Mouse (Mus musculus) forebrain, embryonic 13.5 days (tissue): ENCODE measurements around the gene Cd302. TPM values are rescaled to one million over a fixed set of nuclear protein-coding genes. Genes with fewer than 3 reads are reported as not detected.

Experiments
- ATAC-seq: fragments of 200-750 bp; cut with Nextera tagmentation; 2 replicates; pipeline ENCODE4 v1.8.0; 2017
- H3K27ac ChIP-seq: fragments of 300-500 bp; sonication (generic); 2 replicates; pipeline ENCODE4 v1.5.1; 2015; ENCODE audit warnings: inconsistent platforms, mild to moderate bottlenecking, moderate library complexity
- H3K27me3 ChIP-seq: fragments of 300-500 bp; sonication (generic); 2 replicates; pipeline ENCODE4 v1.6.1; 2015; ENCODE audit warnings: mild to moderate bottlenecking, inconsistent platforms
- H3K36me3 ChIP-seq: fragments of 300-500 bp; sonication (generic); 2 replicates; pipeline ENCODE4 v1.6.1; 2015; ENCODE audit warnings: mild to moderate bottlenecking, inconsistent platforms; ENCODE audit not compliant: poor library complexity, severe bottlenecking
- H3K4me1 ChIP-seq: fragments of 300-500 bp; sonication (generic); 2 replicates; pipeline ENCODE4 v1.6.1; 2015; ENCODE audit warnings: inconsistent platforms
- H3K4me2 ChIP-seq: fragments of 300-500 bp; sonication (generic); 2 replicates; pipeline ENCODE4 v1.6.1; 2015; ENCODE audit warnings: inconsistent platforms, mild to moderate bottlenecking, moderate library complexity
- H3K4me3 ChIP-seq: fragments of 300-500 bp; sonication (generic); 2 replicates; pipeline ENCODE4 v1.5.1; 2015; ENCODE audit warnings: mild to moderate bottlenecking, inconsistent platforms
- H3K9ac ChIP-seq: fragments of 300-500 bp; sonication (generic); 2 replicates; pipeline ENCODE4 v1.6.1; 2015; ENCODE audit warnings: mild to moderate bottlenecking, inconsistent platforms
- H3K9me3 ChIP-seq: fragments of 300-500 bp; sonication (generic); replicated peaks from 2 replicates; pipeline ENCODE4 v1.6.1; 2016; ENCODE audit warnings: inconsistent platforms
- WGBS: fragments of 180-500 bp; shearing (Covaris S2); methylation state at CpG from one replicate; pipeline ENCODE4 v1.1.7; 2015; 5-methylcytosine and 5-hydroxymethylcytosine counted together
- polyA plus RNA-seq: library from polyadenylated mRNA; unstranded; fragments of >200 nt; fragmentation: Nextera tagmentation; extraction: Ambion mirVana; gene quantifications from 2 replicates; pipeline ENCODE4 v1.2.1, GENCODE M21; 2015

Cd302 gene
- 7.5 and 9.1 TPM in 2 replicates for polyA plus RNA-seq

GRCm38 (mm10) chr2:60284467-60284821 lies at the start of gene Cd302:
Gene Cd302 (minus strand): TSS chr2:60284488.
- H3K36me3 ChIP-seq, result no peaks in the 10 kb centered on the region
- H3K27me3 ChIP-seq, result peaks cover 17% of the 10 kb centered on the region
- peak within 1 kb of the TSS; percentile 92 for H3K4me2 ChIP-seq
- no peaks in the 10 kb centered on the region for H3K9me3 ChIP-seq
- no peak within 1 kb of the TSS for H3K27ac ChIP-seq
- no peak for ATAC-seq
- WGBS, result 66% methylated on average over 4 of the region's 4 CpGs
- peak within 1 kb of the TSS; percentile 45 for H3K4me3 ChIP-seq
- peaks cover 16% of the 10 kb centered on the region for H3K4me1 ChIP-seq
- H3K9ac ChIP-seq, result peak within 1 kb of the TSS; percentile 64

- H3K36me3 ChIP-seq, result no peaks in the 10 kb centered on the region
- H3K9ac ChIP-seq, result no peak overlapping the region
- no peaks in the 10 kb centered on the region for H3K27me3 ChIP-seq
- no peak overlapping the region for H3K4me3 ChIP-seq
- no peaks in the 10 kb centered on the region for H3K4me1 ChIP-seq
- WGBS, result 91% methylated on average over 10 of the region's 10 CpGs
- H3K4me2 ChIP-seq, result no peak overlapping the region
- H3K9me3 ChIP-seq, result no peaks in the 10 kb centered on the region
- no peak for ATAC-seq
- H3K27ac ChIP-seq, result no peak overlapping the region
These were observed 44.4 kb upstream of the Cd302 start for GRCm38 (mm10) chr2:60328641-60329040.

- no peak overlapping the region for H3K4me3 ChIP-seq
- no peaks in the 10 kb centered on the region for H3K27me3 ChIP-seq
- H3K36me3 ChIP-seq, result no peaks in the 10 kb centered on the region
- no peaks in the 10 kb centered on the region for H3K4me1 ChIP-seq
- H3K27ac ChIP-seq, result no peak overlapping the region
- no peak for ATAC-seq
- no peak overlapping the region for H3K9ac ChIP-seq
- no peak overlapping the region for H3K4me2 ChIP-seq
- WGBS, result 88% methylated on average over 11 of the region's 11 CpGs
- H3K9me3 ChIP-seq, result no peaks in the 10 kb centered on the region
These were observed 43.3 kb upstream of the Cd302 start for GRCm38 (mm10) chr2:60327581-60327980.

- ATAC-seq, result no peak
- Histone ChIP-seq H3K9me3 (no peaks in the 10 kb centered on the region), H3K4me3 (no peak overlapping the region)
These were observed 42.7 kb upstream of the Cd302 start for GRCm38 (mm10) chr2:60326948-60327347.

GRCm38 (mm10) chr2:60323411-60323810 lies 39.1 kb upstream of the Cd302 start:
- H3K9me3 ChIP-seq, result no peaks in the 10 kb centered on the region
- no peak for ATAC-seq
- H3K4me3 ChIP-seq, result no peak overlapping the region
- H3K9ac ChIP-seq, result no peak overlapping the region
- 84% methylated on average over 5 of the region's 5 CpGs for WGBS
- H3K36me3 ChIP-seq, result no peaks in the 10 kb centered on the region
- no peak overlapping the region for H3K4me2 ChIP-seq
- no peaks in the 10 kb centered on the region for H3K4me1 ChIP-seq
- H3K27me3 ChIP-seq, result no peaks in the 10 kb centered on the region
- H3K27ac ChIP-seq, result no peak overlapping the region

More at GRCm38 (mm10) chr2:60326948-60327347, 42.7 kb upstream of the Cd302 start:
- Histone ChIP-seq H3K4me1 (no peaks in the 10 kb centered on the region), H3K36me3 (no peaks in the 10 kb centered on the region), H3K27ac (no peak overlapping the region), H3K27me3 (no peaks in the 10 kb centered on the region), H3K4me2 (no peak overlapping the region), H3K9ac (no peak overlapping the region)
- 85% methylated on average over 7 of the region's 7 CpGs for WGBS

GRCm38 (mm10) chr2:60322031-60322726 lies 37.9 kb upstream of the Cd302 start:
- H3K27me3 ChIP-seq, result no peaks in the 10 kb centered on the region
- no peaks in the 10 kb centered on the region for H3K36me3 ChIP-seq
- H3K4me2 ChIP-seq, result no peak overlapping the region
- H3K9ac ChIP-seq, result no peak overlapping the region
- no peaks in the 10 kb centered on the region for H3K4me1 ChIP-seq
- no peaks in the 10 kb centered on the region for H3K9me3 ChIP-seq
- no peak overlapping the region for H3K27ac ChIP-seq
- WGBS, result 76% methylated on average over 6 of the region's 6 CpGs
- no peak for ATAC-seq
- H3K4me3 ChIP-seq, result no peak overlapping the region

GRCm38 (mm10) chr2:60303796-60304195 lies 19.5 kb upstream of the Cd302 start:
- Histone ChIP-seq H3K9ac (no peak overlapping the region), H3K9me3 (no peaks in the 10 kb centered on the region), H3K36me3 (no peaks in the 10 kb centered on the region), H3K4me1 (no peaks in the 10 kb centered on the region), H3K27me3 (no peaks in the 10 kb centered on the region), H3K4me3 (no peak overlapping the region), H3K4me2 (no peak overlapping the region), H3K27ac (no peak overlapping the region)
- ATAC-seq, result no peak
- 91% methylated on average over 4 of the region's 4 CpGs for WGBS

GRCm38 (mm10) chr2:60299323-60299722 lies 15.0 kb upstream of the Cd302 start:
- 92% methylated on average over 2 of the region's 2 CpGs for WGBS
- H3K9ac ChIP-seq, result no peak overlapping the region
- no peak for ATAC-seq
- H3K4me2 ChIP-seq, result no peak overlapping the region
- H3K27ac ChIP-seq, result no peak overlapping the region
- no peaks in the 10 kb centered on the region for H3K9me3 ChIP-seq
- H3K4me1 ChIP-seq, result no peaks in the 10 kb centered on the region
- H3K4me3 ChIP-seq, result no peak overlapping the region
- no peaks in the 10 kb centered on the region for H3K27me3 ChIP-seq
- no peaks in the 10 kb centered on the region for H3K36me3 ChIP-seq

GRCm38 (mm10) chr2:60298266-60298665 lies 14.0 kb upstream of the Cd302 start:
- H3K27me3 ChIP-seq, result no peaks in the 10 kb centered on the region
- H3K9ac ChIP-seq, result no peak overlapping the region
- H3K36me3 ChIP-seq, result no peaks in the 10 kb centered on the region
- H3K9me3 ChIP-seq, result no peaks in the 10 kb centered on the region
- no peak overlapping the region for H3K4me2 ChIP-seq
- no peaks in the 10 kb centered on the region for H3K4me1 ChIP-seq
- no peak overlapping the region for H3K27ac ChIP-seq
- ATAC-seq, result no peak
- no peak overlapping the region for H3K4me3 ChIP-seq
- 74% methylated on average over 3 of the region's 3 CpGs for WGBS

GRCm38 (mm10) chr2:60291381-60291780 lies 7.1 kb upstream of the Cd302 start:
- Histone ChIP-seq H3K27ac (no peak overlapping the region), H3K27me3 (no peaks in the 10 kb centered on the region), H3K36me3 (no peaks in the 10 kb centered on the region), H3K4me1 (no peaks in the 10 kb centered on the region), H3K9me3 (no peaks in the 10 kb centered on the region), H3K4me3 (no peak overlapping the region), H3K9ac (no peak overlapping the region), H3K4me2 (no peak overlapping the region)
- no peak for ATAC-seq
- 84% methylated on average over 4 of the region's 4 CpGs for WGBS

GRCm38 (mm10) chr2:60289451-60289850 lies 5.2 kb upstream of the Cd302 start:
- WGBS, result 89% methylated on average over 1 of the region's 1 CpGs
- Histone ChIP-seq H3K4me2 (no peak overlapping the region), H3K4me3 (no peak overlapping the region), H3K9ac (no peak overlapping the region), H3K36me3 (no peaks in the 10 kb centered on the region), H3K4me1 (no peaks in the 10 kb centered on the region; the same call in 1 of the 2 replicates), H3K27ac (no peak overlapping the region), H3K9me3 (no peaks in the 10 kb centered on the region), H3K27me3 (peaks cover 9% of the 10 kb centered on the region)
- ATAC-seq, result no peak

- Histone ChIP-seq H3K27ac (no peak overlapping the region), H3K4me2 (no peak overlapping the region), H3K9ac (no peak overlapping the region), H3K36me3 (no peaks in the 10 kb centered on the region), H3K27me3 (peaks cover 15% of the 10 kb centered on the region), H3K4me3 (no peak overlapping the region), H3K9me3 (no peaks in the 10 kb centered on the region), H3K4me1 (peaks cover 8% of the 10 kb centered on the region)
- no peak for ATAC-seq
- 82% methylated on average over 4 of the region's 4 CpGs for WGBS
These were observed 4.3 kb upstream of the Cd302 start for GRCm38 (mm10) chr2:60288606-60289005.

GRCm38 (mm10) chr2:60285107-60285617 lies 874 bp upstream of the Cd302 start:
- Histone ChIP-seq H3K9me3 (no peaks in the 10 kb centered on the region), H3K27me3 (peaks cover 17% of the 10 kb centered on the region), H3K4me2 (no peak overlapping the region), H3K9ac (no peak overlapping the region), H3K4me3 (no peak overlapping the region), H3K4me1 (peaks cover 16% of the 10 kb centered on the region), H3K27ac (no peak overlapping the region), H3K36me3 (no peaks in the 10 kb centered on the region)
- 83% methylated on average over 8 of the region's 8 CpGs for WGBS
- no peak for ATAC-seq
